Mouse (Mus musculus) heart, embryonic 16.5 days (tissue): ENCODE data around the gene Rab8b. TPM values are rescaled to one million over a fixed set of nuclear protein-coding genes. Genes with fewer than 3 reads are reported as not detected.

Source experiments
- ATAC-seq: fragments of 200-750 bp; cut with Nextera tagmentation; replicated peaks from 2 replicates; pipeline ENCODE4 v1.8.0; 2017; ENCODE audit warnings: moderate number of reproducible peaks; ENCODE audit not compliant: insufficient read depth, low FRiP score; ENCODE audit errors: extremely low read depth
- H3K27ac ChIP-seq: fragments of 300-500 bp; sonication (generic); 2 replicates; pipeline ENCODE4 v1.5.1; 2014; ENCODE audit warnings: mild to moderate bottlenecking, low read length, control low read depth, moderate library complexity
- H3K27me3 ChIP-seq: fragments of 300-500 bp; sonication (generic); 2 replicates; pipeline ENCODE4 v1.6.1; 2014; ENCODE audit warnings: low read length, mixed read lengths; ENCODE audit not compliant: control insufficient read depth, insufficient read depth
- H3K36me3 ChIP-seq: fragments of 300-500 bp; sonication (generic); 2 replicates; pipeline ENCODE4 v1.6.1; 2014; ENCODE audit not compliant: control insufficient read depth, insufficient read depth
- H3K4me1 ChIP-seq: fragments of 300-500 bp; sonication (generic); 2 replicates; pipeline ENCODE4 v1.6.1; 2014; ENCODE audit warnings: low read length, mixed read lengths; ENCODE audit not compliant: control insufficient read depth, insufficient read depth
- H3K4me2 ChIP-seq: fragments of 300-500 bp; sonication (generic); 2 replicates; pipeline ENCODE4 v1.6.1; 2014; ENCODE audit warnings: low read depth, mild to moderate bottlenecking, control low read depth, low read length
- H3K4me3 ChIP-seq: fragments of 300-500 bp; sonication (generic); 2 replicates; pipeline ENCODE4 v1.5.1; 2014; ENCODE audit warnings: mild to moderate bottlenecking, control low read depth, low read length
- H3K9ac ChIP-seq: fragments of 300-500 bp; sonication (generic); 2 replicates; pipeline ENCODE4 v1.6.1; 2014; ENCODE audit warnings: low read length, control low read depth
- H3K9me3 ChIP-seq: fragments of 300-500 bp; sonication (generic); replicated peaks from 2 replicates; pipeline ENCODE4 v1.6.1; 2016; ENCODE audit warnings: low read length; ENCODE audit not compliant: control insufficient read depth
- WGBS: fragments of 180-500 bp; shearing (Covaris S2); extraction: QIAGEN DNeasy Blood & Tissue Kit; methylation state at CpG from one replicate; pipeline ENCODE4 v1.1.7; 2014; 5-methylcytosine and 5-hydroxymethylcytosine counted together
- polyA plus RNA-seq: library from polyadenylated mRNA; unstranded; fragments of >200 nt; fragmentation: Nextera tagmentation; extraction: Ambion mirVana; gene quantifications from 2 replicates; pipeline ENCODE4 v1.2.1, GENCODE M21; 2015

Gene Rab8b
- polyA plus RNA-seq = 17.2 and 17.6 TPM in 2 replicates

DNA sequence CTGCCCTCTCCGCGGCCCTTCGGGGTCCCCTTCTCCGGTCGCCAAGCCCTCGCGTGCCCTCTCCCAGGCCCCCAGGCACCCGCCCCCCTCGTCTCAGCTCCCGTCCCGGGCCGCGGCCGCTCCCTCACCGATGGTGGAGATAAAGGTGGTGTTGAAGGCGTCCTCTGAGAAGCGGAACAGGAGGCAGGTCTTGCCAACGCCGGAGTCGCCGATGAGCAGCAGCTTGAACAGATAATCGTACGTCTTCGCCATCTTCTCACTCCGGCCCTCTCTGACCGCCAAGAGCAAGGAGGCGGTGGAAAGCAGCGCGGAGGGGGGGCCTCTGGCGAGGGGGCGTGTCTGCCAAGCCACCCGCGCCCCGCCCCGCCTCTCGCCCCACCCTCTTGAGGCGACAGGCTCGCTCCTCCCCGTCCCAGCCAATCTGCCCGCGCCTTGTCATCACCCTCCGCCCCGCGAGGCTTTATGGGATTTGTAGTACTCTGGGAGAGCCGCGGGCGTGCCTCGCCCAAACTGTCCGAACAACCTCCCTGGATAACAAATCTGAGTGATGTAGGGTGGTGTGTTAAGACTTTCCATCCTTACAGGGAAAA, at the start of gene Rab8b:
Gene Rab8b (minus strand): TSS at position 306 of the 590 bp plus-strand sequence.
- WGBS = under 1% methylated on average over 47 of the region's 49 CpGs
- Histone ChIP-seq H3K9ac (peak within 1 kb of the TSS; percentile 97), H3K4me1 (peaks cover 27% of the 10 kb centered on the region), H3K36me3 (no peaks in the 10 kb centered on the region), H3K27ac (peak within 1 kb of the TSS; percentile 91), H3K27me3 (no peaks in the 10 kb centered on the region), H3K4me2 (peak within 1 kb of the TSS; percentile 95), H3K4me3 (peak within 1 kb of the TSS; percentile 99), H3K9me3 (peaks cover 3% of the 10 kb centered on the region; the same call in 1 of the 2 replicates)
- ATAC-seq = peak; percentile 98

DNA sequence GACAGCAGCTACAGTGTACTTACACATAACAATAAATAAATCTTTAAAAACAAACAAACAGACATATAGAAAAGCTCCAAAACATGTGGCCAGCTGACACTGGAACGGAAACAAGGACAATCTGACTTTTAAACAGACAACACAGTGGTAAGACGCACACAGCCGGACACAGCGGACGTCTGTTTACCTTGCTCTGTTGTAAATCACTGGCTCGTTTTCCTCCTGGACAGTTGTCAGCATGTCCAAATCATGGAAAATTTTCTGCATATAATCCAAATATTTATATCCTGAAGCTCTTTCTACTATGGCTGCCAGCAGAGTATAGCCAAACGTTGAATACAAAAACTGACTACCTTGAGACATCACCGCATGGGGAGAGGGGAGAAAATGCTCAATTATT, 48.0 kb upstream of the Rab8b start:
- no peak overlapping the region for H3K9ac ChIP-seq
- H3K27me3 ChIP-seq = no peaks in the 10 kb centered on the region
- H3K4me3 ChIP-seq = no peak overlapping the region
- H3K27ac ChIP-seq = no peak overlapping the region
- ATAC-seq = no peak
- peaks cover 12% of the 10 kb centered on the region for H3K36me3 ChIP-seq
- no peaks in the 10 kb centered on the region for H3K9me3 ChIP-seq
- 85% methylated on average over 8 of the region's 8 CpGs for WGBS
- H3K4me2 ChIP-seq = no peak overlapping the region
- H3K4me1 ChIP-seq = no peaks in the 10 kb centered on the region

DNA sequence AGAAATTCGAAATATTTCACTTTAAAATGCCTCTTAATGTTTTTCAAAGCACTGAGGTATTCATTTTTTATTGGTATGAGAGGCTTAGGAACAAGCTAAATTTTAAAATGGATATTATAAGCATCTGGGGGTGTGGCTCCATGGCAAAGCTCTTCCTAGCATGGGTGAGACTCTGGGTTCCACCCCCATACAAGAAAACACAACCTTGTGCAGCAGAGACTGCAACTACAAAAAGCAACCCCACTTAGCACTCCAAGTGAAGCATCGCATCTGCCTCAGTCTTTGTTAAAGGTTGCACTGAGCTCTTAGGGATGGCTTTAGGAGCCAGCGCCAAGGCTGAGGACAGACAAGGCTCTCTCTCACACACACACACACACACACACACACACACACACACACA, 42.0 kb upstream of the Rab8b start:
- WGBS = 69% methylated on average over 3 of the region's 3 CpGs
- H3K4me3 ChIP-seq = no peak overlapping the region
- H3K27me3 ChIP-seq = no peaks in the 10 kb centered on the region
- ATAC-seq = no peak
- H3K4me1 ChIP-seq = no peaks in the 10 kb centered on the region
- no peak overlapping the region for H3K4me2 ChIP-seq
- H3K27ac ChIP-seq = no peak overlapping the region
- no peak overlapping the region for H3K9ac ChIP-seq
- H3K9me3 ChIP-seq = no peaks in the 10 kb centered on the region
- no peaks in the 10 kb centered on the region for H3K36me3 ChIP-seq

DNA sequence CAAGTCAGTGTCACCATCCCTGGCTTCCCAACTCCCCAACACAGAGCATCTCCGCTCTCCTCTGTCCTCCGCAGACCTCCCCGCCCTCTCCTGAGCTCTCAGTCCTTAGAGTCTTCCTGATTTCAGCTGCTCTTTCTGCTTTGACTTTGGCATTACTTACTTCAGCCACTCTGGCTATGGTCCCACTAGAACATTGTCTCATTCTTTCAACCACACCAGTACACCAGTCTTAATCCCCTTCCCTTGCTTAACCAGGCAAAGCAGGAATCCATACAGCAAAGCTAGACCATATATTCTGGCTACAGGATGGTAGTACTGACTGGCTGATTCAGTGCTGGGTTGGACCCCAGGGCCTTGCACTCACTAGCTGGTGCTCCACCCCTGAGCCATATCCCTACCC, 38.0 kb upstream of the Rab8b start:
- H3K27me3 ChIP-seq = no peaks in the 10 kb centered on the region
- H3K9me3 ChIP-seq = no peaks in the 10 kb centered on the region
- no peak overlapping the region for H3K4me2 ChIP-seq
- H3K27ac ChIP-seq = no peak overlapping the region
- H3K4me1 ChIP-seq = no peaks in the 10 kb centered on the region
- no peaks in the 10 kb centered on the region for H3K36me3 ChIP-seq
- no peak overlapping the region for H3K9ac ChIP-seq
- no peak overlapping the region for H3K4me3 ChIP-seq
- ATAC-seq = no peak
- WGBS = 92% methylated on average over 3 of the region's 3 CpGs

- Histone ChIP-seq H3K9ac (no peak overlapping the region), H3K27ac (no peak overlapping the region)
Observed at GRCm38 (mm10) chr9:66952886-66953285, 33.4 kb upstream of the Rab8b start.

GRCm38 (mm10) chr9:66952321-66952720, 32.8 kb upstream of the Rab8b start:
- H3K36me3 ChIP-seq = peaks cover 7% of the 10 kb centered on the region; the same call in 1 of the 2 replicates
- H3K9me3 ChIP-seq = no peaks in the 10 kb centered on the region
- no peaks in the 10 kb centered on the region for H3K27me3 ChIP-seq
- no peak for ATAC-seq
- no peak overlapping the region for H3K27ac ChIP-seq
- no peak overlapping the region for H3K9ac ChIP-seq
- H3K4me2 ChIP-seq = no peak overlapping the region
- H3K4me1 ChIP-seq = no peaks in the 10 kb centered on the region
- WGBS = 77% methylated on average over 8 of the region's 8 CpGs
- no peak overlapping the region for H3K4me3 ChIP-seq

More at GRCm38 (mm10) chr9:66952886-66953285, 33.4 kb upstream of the Rab8b start:
- Histone ChIP-seq H3K4me1 (no peaks in the 10 kb centered on the region), H3K36me3 (peaks cover 7% of the 10 kb centered on the region; the same call in 1 of the 2 replicates), H3K4me3 (no peak overlapping the region), H3K4me2 (no peak overlapping the region), H3K27me3 (no peaks in the 10 kb centered on the region), H3K9me3 (no peaks in the 10 kb centered on the region)
- no peak for ATAC-seq
- WGBS = 88% methylated on average over 2 of the region's 2 CpGs

DNA sequence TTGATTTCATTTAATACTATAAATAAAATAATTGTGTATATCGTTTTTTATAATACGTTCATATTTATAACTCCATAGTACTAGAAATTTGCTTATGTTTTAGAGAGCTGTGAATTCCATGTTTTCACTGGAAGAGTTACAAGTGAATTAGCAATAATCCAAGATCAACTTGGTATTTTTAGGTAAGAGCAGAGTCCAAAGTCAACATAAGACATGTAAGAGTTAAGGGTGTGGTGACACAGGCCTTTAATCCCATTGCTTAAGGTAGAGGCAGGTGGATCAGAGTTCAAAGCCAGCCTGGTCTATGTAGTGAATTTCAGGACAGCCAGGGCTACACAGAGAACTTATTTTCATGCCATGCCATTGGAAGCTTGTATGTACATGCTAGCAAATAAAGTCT, 29.0 kb upstream of the Rab8b start:
- H3K4me1 ChIP-seq = peaks cover 2% of the 10 kb centered on the region; the same call in 1 of the 2 replicates
- no peaks in the 10 kb centered on the region for H3K9me3 ChIP-seq
- H3K36me3 ChIP-seq = peaks cover 7% of the 10 kb centered on the region; the same call in 1 of the 2 replicates
- no peak overlapping the region for H3K4me2 ChIP-seq
- no peaks in the 10 kb centered on the region for H3K27me3 ChIP-seq
- H3K4me3 ChIP-seq = no peak overlapping the region
- H3K27ac ChIP-seq = no peak overlapping the region
- ATAC-seq = no peak
- H3K9ac ChIP-seq = no peak overlapping the region
- WGBS = 94% methylated on average over 2 of the region's 2 CpGs

GRCm38 (mm10) chr9:66945647-66946641, 26.5 kb upstream of the Rab8b start, which contains the start of gene Rps27l:
Gene Rps27l (plus strand): TSS chr9:66946086.
- WGBS = under 1% methylated on average over 77 of the region's 77 CpGs

More at GRCm38 (mm10) chr9:66945647-66946641, 26.5 kb upstream of the Rab8b start, which contains the start of gene Rps27l:
- H3K27me3 ChIP-seq = no peaks in the 10 kb centered on the region
- no peaks in the 10 kb centered on the region for H3K9me3 ChIP-seq
- peaks cover 2% of the 10 kb centered on the region; the same call in 1 of the 2 replicates for H3K4me1 ChIP-seq
- peak within 1 kb of the TSS; percentile 83 for H3K9ac ChIP-seq
- peak within 1 kb of the TSS; percentile 84 for H3K4me3 ChIP-seq
- ATAC-seq = peak; percentile 99
- H3K4me2 ChIP-seq = peak within 1 kb of the TSS; percentile 86
- H3K27ac ChIP-seq = peak within 1 kb of the TSS; percentile 97
- H3K36me3 ChIP-seq = peaks cover 7% of the 10 kb centered on the region; the same call in 1 of the 2 replicates
